Mouse (Mus musculus): ENCODE measurements around the gene Uck2. TPM values are rescaled to one million over a fixed set of nuclear protein-coding genes. Genes with fewer than 3 reads are reported as not detected.

The Uck2 gene
- polyA plus RNA-seq (2016; fragmentation: Nextera tagmentation; extraction: Ambion mirVana): 101 and 109 TPM in 2 replicates

- H3K4me1 ChIP-seq: peaks cover 55% of the 10 kb centered on the region
- 0% methylated on average over 2 of the region's 2 CpGs for WGBS
These were observed at the start of gene Uck2 for GRCm38 (mm10) chr1:167285320-167285355. Uck2 (minus strand) TSS chr1:167285320.

GRCm38 (mm10) chr1:167331106-167331505, 46.0 kb upstream of the Uck2 start:
- Histone ChIP-seq H3K27me3 (ENCODE audit: low read depth, poor library complexity, severe bottlenecking) (no peaks in the 10 kb centered on the region), H3K9me3 (replicated peaks) (no peaks in the 10 kb centered on the region), H3K36me3 (peaks cover 71% of the 10 kb centered on the region), H3K27ac (replicated peaks) (no peak overlapping the region), H3K4me3 (no peak overlapping the region), H3K4me1 (no peaks in the 10 kb centered on the region)
- 94% methylated on average over 8 of the region's 8 CpGs for WGBS
- no peak for DNase-seq (ENCODE audit: low spot score)

More at GRCm38 (mm10) chr1:167285320-167285355, at the start of gene Uck2:
- peaks cover 42% of the 10 kb centered on the region for H3K27me3 ChIP-seq (ENCODE audit: low read depth, poor library complexity, severe bottlenecking)
- peak within 1 kb of the TSS; percentile 87 for H3K4me3 ChIP-seq
- H3K9me3 ChIP-seq (replicated peaks): no peaks in the 10 kb centered on the region
- H3K36me3 ChIP-seq: peaks cover 11% of the 10 kb centered on the region
- peak within 1 kb of the TSS; percentile 99 for H3K27ac ChIP-seq (replicated peaks)
- no peak for DNase-seq (ENCODE audit: low spot score)

GRCm38 (mm10) chr1:167328776-167329175, 43.7 kb upstream of the Uck2 start:
- DNase-seq (ENCODE audit: low spot score): no peak
- no peak overlapping the region for H3K27ac ChIP-seq (replicated peaks)
- peaks cover 92% of the 10 kb centered on the region for H3K36me3 ChIP-seq
- H3K4me1 ChIP-seq: no peaks in the 10 kb centered on the region
- H3K4me3 ChIP-seq: no peak overlapping the region
- no peaks in the 10 kb centered on the region for H3K9me3 ChIP-seq (replicated peaks)
- 92% methylated on average over 6 of the region's 6 CpGs for WGBS
- H3K27me3 ChIP-seq (ENCODE audit: low read depth, poor library complexity, severe bottlenecking): no peaks in the 10 kb centered on the region

- Histone ChIP-seq H3K27me3 (ENCODE audit: low read depth, poor library complexity, severe bottlenecking) (no peaks in the 10 kb centered on the region), H3K9me3 (replicated peaks) (no peaks in the 10 kb centered on the region), H3K4me1 (no peaks in the 10 kb centered on the region), H3K27ac (replicated peaks) (no peak overlapping the region), H3K36me3 (peaks cover 95% of the 10 kb centered on the region), H3K4me3 (no peak overlapping the region)
- 96% methylated on average over 6 of the region's 6 CpGs for WGBS
- DNase-seq (ENCODE audit: low spot score): no peak
These were observed 36.6 kb upstream of the Uck2 start for GRCm38 (mm10) chr1:167321691-167322090.

GRCm38 (mm10) chr1:167313220-167313619, 28.1 kb upstream of the Uck2 start:
- H3K36me3 ChIP-seq: peaks cover 65% of the 10 kb centered on the region
- H3K4me3 ChIP-seq: no peak overlapping the region
- peaks cover 10% of the 10 kb centered on the region for H3K4me1 ChIP-seq

GRCm38 (mm10) chr1:167312367-167312766, 27.2 kb upstream of the Uck2 start:
- DNase-seq (ENCODE audit: low spot score): no peak
- Histone ChIP-seq H3K4me1 (peaks cover 16% of the 10 kb centered on the region), H3K9me3 (replicated peaks) (no peaks in the 10 kb centered on the region), H3K27me3 (ENCODE audit: low read depth, poor library complexity, severe bottlenecking) (no peaks in the 10 kb centered on the region), H3K27ac (replicated peaks) (no peak overlapping the region), H3K36me3 (peaks cover 56% of the 10 kb centered on the region), H3K4me3 (no peak overlapping the region)

More at GRCm38 (mm10) chr1:167313220-167313619, 28.1 kb upstream of the Uck2 start:
- WGBS: 91% methylated on average over 4 of the region's 4 CpGs
- Histone ChIP-seq H3K9me3 (replicated peaks) (no peaks in the 10 kb centered on the region), H3K27me3 (ENCODE audit: low read depth, poor library complexity, severe bottlenecking) (no peaks in the 10 kb centered on the region), H3K27ac (replicated peaks) (no peak overlapping the region)
- DNase-seq (ENCODE audit: low spot score): no peak

GRCm38 (mm10) chr1:167308261-167309054, 23.3 kb upstream of the Uck2 start, which contains the start of gene Tmco1:
Tmco1 (plus strand) TSS chr1:167308378.
- no peaks in the 10 kb centered on the region for H3K27me3 ChIP-seq (ENCODE audit: low read depth, poor library complexity, severe bottlenecking)
- DNase-seq (ENCODE audit: low spot score): peak; percentile 97
- H3K4me1 ChIP-seq: peaks cover 30% of the 10 kb centered on the region
- peak within 1 kb of the TSS; percentile 98 for H3K27ac ChIP-seq (replicated peaks)
- H3K4me3 ChIP-seq: peak within 1 kb of the TSS; percentile 83
- no peaks in the 10 kb centered on the region for H3K9me3 ChIP-seq (replicated peaks)
- WGBS: under 1% methylated on average over 82 of the region's 82 CpGs
- peaks cover 25% of the 10 kb centered on the region for H3K36me3 ChIP-seq

GRCm38 (mm10) chr1:167307674-167308073, 22.6 kb upstream of the Uck2 start:
- Histone ChIP-seq H3K9me3 (replicated peaks) (no peaks in the 10 kb centered on the region), H3K27ac (replicated peaks) (peak overlapping the region; percentile 98), H3K27me3 (ENCODE audit: low read depth, poor library complexity, severe bottlenecking) (no peaks in the 10 kb centered on the region), H3K36me3 (peaks cover 18% of the 10 kb centered on the region), H3K4me1 (peaks cover 30% of the 10 kb centered on the region), H3K4me3 (peak overlapping the region; percentile 83)
- DNase-seq (ENCODE audit: low spot score): no peak
- 67% methylated on average over 11 of the region's 11 CpGs for WGBS

GRCm38 (mm10) chr1:167306451-167307240, 21.5 kb upstream of the Uck2 start:
- Histone ChIP-seq H3K4me1 (peaks cover 30% of the 10 kb centered on the region), H3K27me3 (ENCODE audit: low read depth, poor library complexity, severe bottlenecking) (no peaks in the 10 kb centered on the region), H3K4me3 (no peak overlapping the region), H3K27ac (replicated peaks) (no peak overlapping the region), H3K9me3 (replicated peaks) (no peaks in the 10 kb centered on the region), H3K36me3 (peaks cover 9% of the 10 kb centered on the region; the same call in 1 of the 2 replicates)
- DNase-seq (ENCODE audit: low spot score): no peak
- 77% methylated on average over 5 of the region's 5 CpGs for WGBS

- 71% methylated on average over 7 of the region's 7 CpGs for WGBS
These were observed 20.5 kb upstream of the Uck2 start for GRCm38 (mm10) chr1:167305501-167306137.

GRCm38 (mm10) chr1:167300122-167300521, 15.0 kb upstream of the Uck2 start:
- H3K4me1 ChIP-seq: peaks cover 8% of the 10 kb centered on the region
- H3K9me3 ChIP-seq (replicated peaks): no peaks in the 10 kb centered on the region
- WGBS: 82% methylated on average over 2 of the region's 2 CpGs
- no peaks in the 10 kb centered on the region for H3K27me3 ChIP-seq (ENCODE audit: low read depth, poor library complexity, severe bottlenecking)
- H3K4me3 ChIP-seq: no peak overlapping the region
- no peaks in the 10 kb centered on the region for H3K36me3 ChIP-seq
- H3K27ac ChIP-seq (replicated peaks): no peak overlapping the region
- no peak for DNase-seq (ENCODE audit: low spot score)

More at GRCm38 (mm10) chr1:167305501-167306137, 20.5 kb upstream of the Uck2 start:
- Histone ChIP-seq H3K4me1 (peaks cover 30% of the 10 kb centered on the region), H3K4me3 (no peak overlapping the region), H3K9me3 (replicated peaks) (no peaks in the 10 kb centered on the region), H3K27me3 (ENCODE audit: low read depth, poor library complexity, severe bottlenecking) (no peaks in the 10 kb centered on the region), H3K36me3 (peaks cover 5% of the 10 kb centered on the region; the same call in 1 of the 2 replicates), H3K27ac (replicated peaks) (no peak overlapping the region)
- no peak for DNase-seq (ENCODE audit: low spot score)

GRCm38 (mm10) chr1:167295679-167296402, 10.7 kb upstream of the Uck2 start:
- Histone ChIP-seq H3K36me3 (no peaks in the 10 kb centered on the region), H3K4me3 (no peak overlapping the region), H3K27me3 (ENCODE audit: low read depth, poor library complexity, severe bottlenecking) (no peaks in the 10 kb centered on the region), H3K9me3 (replicated peaks) (no peaks in the 10 kb centered on the region), H3K4me1 (0 out of 2 replicates have a peak, but pooled peaks cover 4% of the 10 kb centered on the region), H3K27ac (replicated peaks) (0 out of 2 replicates have a peak overlapping the region, but pooled peaks have one; percentile 13)
- DNase-seq (ENCODE audit: low spot score): no peak
- 75% methylated on average over 13 of the region's 13 CpGs for WGBS

Measured in midbrain, embryonic 10.5 days (tissue).